Mouse (Mus musculus) layer of hippocampus, postnatal 36 days (tissue): ENCODE measurements around the gene OR5BS1P. TPM values are rescaled to one million over a fixed set of nuclear protein-coding genes. Genes with fewer than 3 reads are reported as not detected.
"Not testable (repeated sequence)": the region's sequence is repeated elsewhere in the genome, so short reads cannot be mapped to it uniquely, and the experiment has no call there.

Source experiments
- DNase-seq, 2 experiments: peaks; one replicate each; pipeline ENCODE4 v3.0.0; 2022
- microRNA-seq, 2 experiments: library from miRNA; unstranded; fragments of <30 nt; microRNA quantifications; one replicate each; pipeline ENCODE4 v1.2.0; 2021
- total RNA-seq, 2 experiments: library from RNA; stranded (reverse); gene quantifications; 2 replicates each; pipeline ENCODE4 v1.2.3; 2021

OR5BS1P gene
- total RNA-seq, 2 experiments from 2014 or later = not detected

GRCm38 (mm10) chr15:98507321-98507720 lies 37.6 kb downstream of the OR5BS1P start:
- no peak for DNase-seq

GRCm38 (mm10) chr15:98509387-98509786 lies 39.7 kb downstream of the OR5BS1P start:
- DNase-seq = no peak

- DNase-seq = peak; percentile 52 to 66
Observed at GRCm38 (mm10) chr15:98510438-98511385, 41.0 kb downstream of the OR5BS1P start.

DNA sequence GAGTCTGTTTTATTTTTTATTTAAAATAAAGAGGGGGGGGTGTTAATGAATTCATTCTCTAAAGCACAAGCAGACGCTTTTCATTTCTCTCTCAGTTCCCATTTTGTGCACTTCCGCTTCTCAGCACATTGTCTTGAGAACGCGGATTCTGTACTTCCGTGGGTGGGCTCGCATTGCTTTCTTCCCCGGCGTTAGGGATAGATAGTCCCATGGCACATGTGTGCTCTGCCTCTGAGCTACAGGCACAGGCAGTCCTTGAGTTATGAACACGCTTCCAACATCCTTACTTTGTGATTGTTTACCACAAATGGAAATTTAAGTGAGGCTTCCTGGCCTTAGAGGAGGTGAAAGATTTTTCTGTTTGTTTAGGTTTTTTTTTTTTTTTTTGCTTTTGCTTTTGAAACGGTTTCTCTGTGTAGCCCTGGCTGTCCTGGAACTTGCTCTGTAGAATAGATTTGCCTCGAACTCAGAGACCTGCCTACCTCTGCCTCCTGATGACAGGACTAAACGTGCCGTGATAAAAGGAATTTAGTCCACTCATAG lies 41.8 kb downstream of the OR5BS1P start:
- no peak for DNase-seq

GRCm38 (mm10) chr15:98512232-98512631 lies 42.5 kb downstream of the OR5BS1P start:
- no peak for DNase-seq

DNA sequence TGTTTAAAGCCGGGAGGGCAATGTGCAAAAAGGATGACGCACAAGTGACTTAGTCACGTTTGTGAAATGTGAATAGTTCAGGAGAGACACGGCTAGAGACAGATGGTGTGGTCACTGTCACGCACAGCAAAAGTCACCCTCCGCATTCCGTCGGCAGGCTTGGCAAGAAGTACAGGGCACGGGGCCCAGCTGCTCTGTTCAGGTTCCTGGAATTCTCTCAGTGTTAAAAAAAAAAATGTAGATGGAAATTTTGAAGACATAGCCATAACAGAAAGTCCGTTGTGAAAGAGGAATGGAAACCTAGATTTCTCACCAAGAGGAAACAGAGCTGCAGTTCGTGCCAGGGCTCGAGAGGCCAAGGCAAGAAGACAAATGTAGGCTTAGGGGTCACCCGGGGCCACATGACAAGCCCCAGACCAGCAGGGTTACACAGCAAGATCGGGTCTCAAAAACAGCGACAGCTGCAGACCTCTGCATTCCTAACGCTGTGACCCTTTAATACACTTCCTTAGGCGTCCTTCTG lies 43.2 kb downstream of the OR5BS1P start:
- DNase-seq = no peak

GRCm38 (mm10) chr15:98513676-98514075 lies 44.0 kb downstream of the OR5BS1P start:
- not testable (repeated sequence) for DNase-seq

DNA sequence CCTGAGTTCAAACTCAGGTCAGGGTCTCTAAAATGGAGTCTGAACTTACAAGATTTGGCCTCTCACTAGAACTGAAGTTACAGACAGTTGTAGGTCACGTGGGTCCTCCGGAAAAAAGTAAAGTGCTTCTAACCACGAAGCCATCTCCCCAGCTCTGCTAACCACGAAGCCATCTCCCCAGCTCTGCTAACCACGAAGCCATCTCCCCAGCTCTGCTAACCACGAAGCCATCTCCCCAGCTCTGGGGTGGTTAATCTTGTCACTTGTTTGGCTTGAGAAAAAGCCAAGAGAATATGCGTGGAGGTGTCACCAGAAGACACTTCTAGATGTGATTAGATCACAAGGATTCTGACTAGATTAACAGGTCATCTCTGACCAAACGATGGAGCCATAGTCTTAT lies 44.5 kb downstream of the OR5BS1P start:
- no peak for DNase-seq

GRCm38 (mm10) chr15:98514845-98515244 lies 45.1 kb downstream of the OR5BS1P start:
- not testable (repeated sequence) for DNase-seq

- DNase-seq = no peak
Observed at GRCm38 (mm10) chr15:98517380-98518355, 48.0 kb downstream of the OR5BS1P start.

GRCm38 (mm10) chr15:98521245-98521644 lies 51.5 kb downstream of the OR5BS1P start:
- no peak for DNase-seq

GRCm38 (mm10) chr15:98526057-98526456 lies 56.4 kb downstream of the OR5BS1P start:
- DNase-seq = no peak

DNA sequence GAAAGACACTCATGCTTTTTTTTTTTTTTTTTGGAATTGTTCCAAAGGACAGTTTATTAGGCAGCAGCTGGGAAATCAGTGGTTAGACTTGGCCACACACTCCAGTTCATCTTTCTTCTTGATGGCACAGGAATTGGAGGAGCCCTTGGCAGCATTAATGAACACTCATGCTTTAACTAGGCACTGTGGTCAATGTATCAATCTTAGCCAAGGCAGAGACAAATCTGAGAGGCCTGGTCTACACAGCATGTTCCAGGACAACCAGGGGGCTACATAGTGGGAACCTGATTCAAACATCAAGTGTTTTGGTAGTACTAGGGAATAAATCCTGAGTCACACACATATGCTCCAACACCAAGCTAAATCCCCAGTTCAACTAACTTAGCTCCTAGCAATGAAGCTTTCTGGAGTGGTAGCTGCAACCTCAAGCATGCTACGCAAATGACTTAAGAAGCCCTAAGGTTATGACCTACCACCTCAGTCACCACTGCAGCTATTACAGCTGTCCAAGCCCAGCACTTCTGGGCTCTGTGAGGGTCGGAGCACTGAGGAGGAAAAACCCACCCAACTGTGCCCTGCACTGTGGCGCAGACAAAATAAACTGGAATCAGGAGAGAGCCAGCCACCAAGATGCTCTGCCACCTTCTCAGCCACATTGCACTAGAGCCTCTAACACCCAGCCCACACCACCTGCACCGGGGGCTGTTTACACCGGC lies 57.5 kb downstream of the OR5BS1P start:
- no peak for DNase-seq

DNA sequence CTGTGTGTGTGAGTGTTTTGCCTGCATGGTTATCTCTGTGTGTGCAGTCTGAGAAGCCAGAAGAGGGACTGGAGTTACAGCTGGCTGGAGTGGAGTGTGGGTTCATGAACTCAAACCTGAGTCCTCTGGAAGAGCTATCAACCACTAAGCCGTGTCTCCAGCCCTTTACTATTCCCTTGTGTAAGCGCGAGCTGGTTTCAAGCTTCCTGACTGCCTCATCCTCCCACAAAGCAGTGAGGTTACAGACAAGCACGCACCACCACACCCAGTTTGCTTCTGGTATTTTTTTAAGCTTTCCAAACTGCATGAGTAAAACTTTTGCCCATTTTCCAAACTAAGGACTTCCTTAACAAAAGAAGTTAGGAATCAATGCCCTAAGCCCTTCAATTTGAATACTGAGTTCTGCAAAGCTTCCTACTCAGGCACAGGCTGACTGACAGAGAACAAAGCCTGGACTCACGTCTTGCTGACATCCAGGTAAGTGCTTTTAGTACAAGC lies 58.4 kb downstream of the OR5BS1P start:
- DNase-seq = no peak

Small RNA genes lying within 50 kb of the gene (microRNA-seq; reads per million reads assigned to microRNA genes)
- 3.3 to 7.8 reads per million in 2 experiments for gene Mir1291

Other genes starting within 250 kb of the OR5BS1P start
- not detected for gene Gm44579, start 248.9 kb upstream of the OR5BS1P start, total RNA-seq
- 1 to 10 TPM; 3.9 to 4.2 TPM for gene Olfr287, start 248.8 kb upstream of the OR5BS1P start, total RNA-seq
- not detected for gene Olfr286, start 235.4 kb upstream of the OR5BS1P start, total RNA-seq
- gene H1fnt, start 212.6 kb upstream of the OR5BS1P start, total RNA-seq = not detected
- 1 to 10 TPM; 6.1 to 6.3 TPM for gene Zfp641, start 173.7 kb upstream of the OR5BS1P start, total RNA-seq
- gene Olfr285, start 152.5 kb upstream of the OR5BS1P start, total RNA-seq = not detected
- not detected for gene Olfr284, start 128.9 kb upstream of the OR5BS1P start, total RNA-seq
- gene Olfr283, start 89.0 kb upstream of the OR5BS1P start, total RNA-seq = not detected
- not detected for gene Olfr282, start 38.7 kb upstream of the OR5BS1P start, total RNA-seq
- gene Olfr281, start 17.3 kb upstream of the OR5BS1P start, total RNA-seq = not detected
- not detected for gene Lalba, start 12.8 kb downstream of the OR5BS1P start, total RNA-seq
- not detected for gene Olfr279, start 22.5 kb downstream of the OR5BS1P start, total RNA-seq
- 10 to 100 TPM; 62.6 to 64.2 TPM for gene Kansl2, start 64.4 kb downstream of the OR5BS1P start, total RNA-seq
- gene Ccnt1, start 101.0 kb downstream of the OR5BS1P start, total RNA-seq = 10 to 100 TPM; 37.5 to 49.6 TPM
- gene 4930415O20Rik, start 101.1 kb downstream of the OR5BS1P start, total RNA-seq = not detected
- 10 to 100 TPM; 43.7 to 48.8 TPM for gene Adcy6, start 140.2 kb downstream of the OR5BS1P start, total RNA-seq
- 100 to 1,000 TPM; 198 to 206 TPM for gene Cacnb3, start 160.9 kb downstream of the OR5BS1P start, total RNA-seq
- gene Ddx23, start 193.0 kb downstream of the OR5BS1P start, total RNA-seq = 10 to 100 TPM; 87.5 to 92.0 TPM
- gene Rnd1, start 207.6 kb downstream of the OR5BS1P start, total RNA-seq = 1 to 10 TPM; 7.2 to 7.6 TPM
- gene Ccdc65, start 238.3 kb downstream of the OR5BS1P start, total RNA-seq = 10 to 100 TPM in 1 of 2 experiments, 1 to 10 TPM in 1; 8.0 to 10.1 TPM